Mouse (Mus musculus): ENCODE measurements around the gene Sh3pxd2a. TPM values are rescaled to one million over a fixed set of nuclear protein-coding genes. Genes with fewer than 3 reads are reported as not detected.

Gene Sh3pxd2a
- polyA plus RNA-seq, 1 experiment from 2014 or later, result 8.8 TPM

DNA sequence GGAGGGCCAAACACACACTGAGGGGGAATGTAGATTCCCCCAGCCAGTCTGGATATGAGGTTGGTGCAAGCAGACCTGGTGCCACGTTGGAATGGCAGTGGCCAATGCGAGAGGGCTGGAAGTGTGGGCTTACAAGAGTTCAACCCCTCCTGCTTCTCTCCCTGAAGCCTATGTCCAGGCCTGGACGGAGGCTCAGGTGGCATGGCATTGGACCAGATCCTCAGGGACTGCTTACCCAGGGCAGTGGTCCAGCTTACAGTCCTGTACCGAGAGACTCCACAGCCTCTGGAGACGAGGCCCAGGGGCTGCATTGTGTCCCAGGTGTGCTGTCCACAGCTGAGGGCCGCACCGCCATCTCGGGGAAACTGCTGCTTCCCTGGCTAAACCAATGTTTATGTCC lies 218.7 kb downstream of the Sh3pxd2a start:
- H3K27ac ChIP-seq (ENCODE audit: low read depth), result no peak overlapping the region

DNA sequence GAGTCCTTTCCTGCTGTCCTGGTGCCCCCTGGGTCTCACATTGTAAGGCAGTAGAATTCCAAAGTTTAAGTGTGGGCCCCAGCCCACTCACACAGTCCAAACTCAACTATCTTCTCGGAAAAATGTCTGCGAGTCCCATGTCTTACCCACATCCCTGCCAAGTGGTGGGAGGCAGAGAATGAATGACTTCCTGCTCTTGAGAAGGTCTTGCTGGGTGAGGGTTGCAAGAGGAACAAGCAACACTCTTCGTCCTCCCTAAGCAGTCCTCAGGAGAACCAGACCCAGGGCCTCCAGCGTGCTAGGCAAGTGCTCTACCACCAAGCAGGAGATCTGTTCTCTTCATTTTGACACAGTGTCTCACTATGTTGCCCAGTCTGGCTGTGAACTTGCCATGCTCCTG lies 222.0 kb downstream of the Sh3pxd2a start:
- Histone ChIP-seq H3K36me3 (ENCODE audit: control insufficient read depth, insufficient read depth, low read length) (no peaks in the 10 kb centered on the region), H3K9me3 (ENCODE audit: control insufficient read depth, low read length) (no peaks in the 10 kb centered on the region), H3K4me1 (replicated peaks; ENCODE audit: control insufficient read depth, insufficient read depth, low read length) (peaks cover 5% of the 10 kb centered on the region; the same call in 1 of the 2 replicates), H3K9ac (ENCODE audit: low read length) (no peak overlapping the region), H3K27me3 (replicated peaks; ENCODE audit: control insufficient read depth, insufficient read depth, low read length) (no peaks in the 10 kb centered on the region), H3K4me2 (ENCODE audit: low read length) (no peak overlapping the region), H3K27ac (ENCODE audit: low read depth) (no peak overlapping the region), H3K4me3 (ENCODE audit: low read depth, low read length) (no peak overlapping the region)
- WGBS, result 66% methylated on average over 4 of the region's 4 CpGs
- no peak for DNase-seq (ENCODE audit: low spot score)
- ATAC-seq (replicated peaks; ENCODE audit: low FRiP score, low TSS enrichment, low read depth), result no peak

More for the DNA sequence above, 218.7 kb downstream of the Sh3pxd2a start:
- peaks cover 25% of the 10 kb centered on the region for H3K4me1 ChIP-seq (replicated peaks; ENCODE audit: control insufficient read depth, insufficient read depth, low read length)
- no peak overlapping the region for H3K4me3 ChIP-seq (ENCODE audit: low read depth, low read length)
- WGBS, result 69% methylated on average over 8 of the region's 8 CpGs
- no peaks in the 10 kb centered on the region for H3K27me3 ChIP-seq (replicated peaks; ENCODE audit: control insufficient read depth, insufficient read depth, low read length)
- no peak for DNase-seq (ENCODE audit: low spot score)
- ATAC-seq (replicated peaks; ENCODE audit: low FRiP score, low TSS enrichment, low read depth), result no peak
- H3K9me3 ChIP-seq (ENCODE audit: control insufficient read depth, low read length), result no peaks in the 10 kb centered on the region
- H3K36me3 ChIP-seq (ENCODE audit: control insufficient read depth, insufficient read depth, low read length), result no peaks in the 10 kb centered on the region
- no peak overlapping the region for H3K4me2 ChIP-seq (ENCODE audit: low read length)
- no peak overlapping the region for H3K9ac ChIP-seq (ENCODE audit: low read length)

- H3K4me3 ChIP-seq (ENCODE audit: low read depth, low read length), result no peak overlapping the region
- no peaks in the 10 kb centered on the region for H3K9me3 ChIP-seq (ENCODE audit: control insufficient read depth, low read length)
- no peak for DNase-seq (ENCODE audit: low spot score)
Measured at GRCm38 (mm10) chr19:47240957-47241356, 223.2 kb downstream of the Sh3pxd2a start.

GRCm38 (mm10) chr19:47240076-47240475 lies 224.1 kb downstream of the Sh3pxd2a start:
- Histone ChIP-seq H3K27me3 (replicated peaks; ENCODE audit: control insufficient read depth, insufficient read depth, low read length) (no peaks in the 10 kb centered on the region), H3K9ac (ENCODE audit: low read length) (no peak overlapping the region), H3K27ac (ENCODE audit: low read depth) (no peak overlapping the region), H3K36me3 (ENCODE audit: control insufficient read depth, insufficient read depth, low read length) (no peaks in the 10 kb centered on the region), H3K9me3 (ENCODE audit: control insufficient read depth, low read length) (no peaks in the 10 kb centered on the region), H3K4me3 (ENCODE audit: low read depth, low read length) (peak overlapping the region; percentile 23; the same call in 1 of the 2 replicates), H3K4me1 (replicated peaks; ENCODE audit: control insufficient read depth, insufficient read depth, low read length) (peaks cover 4% of the 10 kb centered on the region; the same call in 1 of the 2 replicates), H3K4me2 (ENCODE audit: low read length) (peak overlapping the region; percentile 42)
- WGBS, result 34% methylated on average over 12 of the region's 12 CpGs
- ATAC-seq (replicated peaks; ENCODE audit: low FRiP score, low TSS enrichment, low read depth), result no peak; the same call in 1 of the 2 replicates
- no peak for DNase-seq (ENCODE audit: low spot score)

More at GRCm38 (mm10) chr19:47240957-47241356, 223.2 kb downstream of the Sh3pxd2a start:
- Histone ChIP-seq H3K27ac (ENCODE audit: low read depth) (no peak overlapping the region), H3K27me3 (replicated peaks; ENCODE audit: control insufficient read depth, insufficient read depth, low read length) (no peaks in the 10 kb centered on the region), H3K4me2 (ENCODE audit: low read length) (no peak overlapping the region), H3K9ac (ENCODE audit: low read length) (no peak overlapping the region), H3K4me1 (replicated peaks; ENCODE audit: control insufficient read depth, insufficient read depth, low read length) (peaks cover 4% of the 10 kb centered on the region; the same call in 1 of the 2 replicates), H3K36me3 (ENCODE audit: control insufficient read depth, insufficient read depth, low read length) (no peaks in the 10 kb centered on the region)
- WGBS, result 62% methylated on average over 7 of the region's 7 CpGs
- no peak for ATAC-seq (replicated peaks; ENCODE audit: low FRiP score, low TSS enrichment, low read depth)

- no peak overlapping the region for H3K4me2 ChIP-seq (ENCODE audit: low read length)
- H3K4me1 ChIP-seq (replicated peaks; ENCODE audit: control insufficient read depth, insufficient read depth, low read length), result peaks cover 17% of the 10 kb centered on the region
- WGBS, result 95% methylated on average over 3 of the region's 3 CpGs
- no peak for ATAC-seq (replicated peaks; ENCODE audit: low FRiP score, low TSS enrichment, low read depth)
- H3K9me3 ChIP-seq (ENCODE audit: control insufficient read depth, low read length), result no peaks in the 10 kb centered on the region
- DNase-seq (ENCODE audit: low spot score), result no peak
- no peak overlapping the region for H3K4me3 ChIP-seq (ENCODE audit: low read depth, low read length)
- no peaks in the 10 kb centered on the region for H3K27me3 ChIP-seq (replicated peaks; ENCODE audit: control insufficient read depth, insufficient read depth, low read length)
- no peak overlapping the region for H3K9ac ChIP-seq (ENCODE audit: low read length)
- no peak overlapping the region for H3K27ac ChIP-seq (ENCODE audit: low read depth)
- no peaks in the 10 kb centered on the region for H3K36me3 ChIP-seq (ENCODE audit: control insufficient read depth, insufficient read depth, low read length)
Measured at GRCm38 (mm10) chr19:47233087-47233486, 231.1 kb downstream of the Sh3pxd2a start.

- Histone ChIP-seq H3K9me3 (ENCODE audit: control insufficient read depth, low read length) (no peaks in the 10 kb centered on the region), H3K27me3 (replicated peaks; ENCODE audit: control insufficient read depth, insufficient read depth, low read length) (no peaks in the 10 kb centered on the region), H3K4me2 (ENCODE audit: low read length) (no peak overlapping the region), H3K4me3 (ENCODE audit: low read depth, low read length) (no peak overlapping the region), H3K4me1 (replicated peaks; ENCODE audit: control insufficient read depth, insufficient read depth, low read length) (peaks cover 17% of the 10 kb centered on the region), H3K36me3 (ENCODE audit: control insufficient read depth, insufficient read depth, low read length) (no peaks in the 10 kb centered on the region), H3K27ac (ENCODE audit: low read depth) (no peak overlapping the region), H3K9ac (ENCODE audit: low read length) (no peak overlapping the region)
- DNase-seq (ENCODE audit: low spot score) (no peak), ATAC-seq (replicated peaks; ENCODE audit: low FRiP score, low TSS enrichment, low read depth) (no peak)
- 89% methylated on average over 5 of the region's 5 CpGs for WGBS
Measured at GRCm38 (mm10) chr19:47232077-47232865, 231.9 kb downstream of the Sh3pxd2a start.

DNA sequence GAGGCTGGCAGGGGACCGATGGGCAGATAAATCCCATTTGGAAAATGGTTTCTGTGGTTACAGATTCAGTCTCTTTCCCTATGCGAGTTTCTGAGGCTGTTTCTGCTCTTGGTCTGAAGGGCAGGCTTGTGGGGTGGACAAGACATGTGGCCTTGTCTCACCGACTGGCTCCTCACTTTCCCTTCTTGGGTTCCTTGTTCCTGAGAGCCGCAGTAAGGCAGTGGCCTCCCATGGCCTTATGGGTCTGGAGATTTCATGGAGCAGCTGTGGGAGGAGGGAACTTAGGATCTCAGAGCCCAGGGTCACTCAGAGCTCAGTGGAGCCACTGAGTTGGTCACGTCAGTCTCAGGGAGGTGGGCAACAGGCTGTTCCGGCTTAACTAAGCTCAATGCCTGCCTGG lies 232.8 kb downstream of the Sh3pxd2a start:
- Histone ChIP-seq H3K27ac (ENCODE audit: low read depth) (no peak overlapping the region), H3K9me3 (ENCODE audit: control insufficient read depth, low read length) (no peaks in the 10 kb centered on the region), H3K4me1 (replicated peaks; ENCODE audit: control insufficient read depth, insufficient read depth, low read length) (peaks cover 17% of the 10 kb centered on the region), H3K27me3 (replicated peaks; ENCODE audit: control insufficient read depth, insufficient read depth, low read length) (no peaks in the 10 kb centered on the region), H3K4me3 (ENCODE audit: low read depth, low read length) (no peak overlapping the region), H3K4me2 (ENCODE audit: low read length) (no peak overlapping the region), H3K36me3 (ENCODE audit: control insufficient read depth, insufficient read depth, low read length) (no peaks in the 10 kb centered on the region), H3K9ac (ENCODE audit: low read length) (no peak overlapping the region)
- DNase-seq (ENCODE audit: low spot score) (no peak), ATAC-seq (replicated peaks; ENCODE audit: low FRiP score, low TSS enrichment, low read depth) (no peak)
- WGBS, result 88% methylated on average over 6 of the region's 6 CpGs

GRCm38 (mm10) chr19:47230682-47231081 lies 233.5 kb downstream of the Sh3pxd2a start:
- Histone ChIP-seq H3K36me3 (ENCODE audit: control insufficient read depth, insufficient read depth, low read length) (no peaks in the 10 kb centered on the region), H3K4me2 (ENCODE audit: low read length) (no peak overlapping the region), H3K27ac (ENCODE audit: low read depth) (no peak overlapping the region), H3K9me3 (ENCODE audit: control insufficient read depth, low read length) (no peaks in the 10 kb centered on the region), H3K4me3 (ENCODE audit: low read depth, low read length) (no peak overlapping the region), H3K27me3 (replicated peaks; ENCODE audit: control insufficient read depth, insufficient read depth, low read length) (no peaks in the 10 kb centered on the region), H3K9ac (ENCODE audit: low read length) (no peak overlapping the region), H3K4me1 (replicated peaks; ENCODE audit: control insufficient read depth, insufficient read depth, low read length) (peaks cover 17% of the 10 kb centered on the region)
- WGBS, result 87% methylated on average over 8 of the region's 8 CpGs
- DNase-seq (ENCODE audit: low spot score), result no peak
- ATAC-seq (replicated peaks; ENCODE audit: low FRiP score, low TSS enrichment, low read depth), result no peak

GRCm38 (mm10) chr19:47230082-47230481 lies 234.1 kb downstream of the Sh3pxd2a start:
- Histone ChIP-seq H3K36me3 (ENCODE audit: control insufficient read depth, insufficient read depth, low read length) (no peaks in the 10 kb centered on the region), H3K4me1 (replicated peaks; ENCODE audit: control insufficient read depth, insufficient read depth, low read length) (peaks cover 17% of the 10 kb centered on the region), H3K9ac (ENCODE audit: low read length) (no peak overlapping the region), H3K4me2 (ENCODE audit: low read length) (no peak overlapping the region), H3K9me3 (ENCODE audit: control insufficient read depth, low read length) (no peaks in the 10 kb centered on the region), H3K27me3 (replicated peaks; ENCODE audit: control insufficient read depth, insufficient read depth, low read length) (no peaks in the 10 kb centered on the region), H3K4me3 (ENCODE audit: low read depth, low read length) (no peak overlapping the region), H3K27ac (ENCODE audit: low read depth) (no peak overlapping the region)
- DNase-seq (ENCODE audit: low spot score) (no peak), ATAC-seq (replicated peaks; ENCODE audit: low FRiP score, low TSS enrichment, low read depth) (no peak)
- 83% methylated on average over 7 of the region's 7 CpGs for WGBS

Measured in intestine, embryonic 14.5 days (tissue).